Mouse (Mus musculus): Measurements from ENCODE around the gene Gm49361.

GRCm38 (mm10) chr14:57617675-57618074, 128.2 kb downstream of the Gm49361 start:
- TF ChIP-seq CTCF (IDR thresholded peaks at IDR 0.05; ENCODE audit: low read depth, low read length): no peak
- no peak for TF ChIP-seq POLR2A (IDR thresholded peaks at IDR 0.05; ENCODE audit: extremely low read depth, insufficient read depth, low read length)
